Mouse (Mus musculus) forebrain, embryonic 15.5 days (tissue): ENCODE measurements around the gene Gtf2a1l. TPM values are rescaled to one million over a fixed set of nuclear protein-coding genes. Genes with fewer than 3 reads are reported as not detected.

Source experiments
- ATAC-seq: fragments of 200-750 bp; cut with Nextera tagmentation; replicated peaks from 2 replicates; pipeline ENCODE4 v1.8.0; 2017; ENCODE audit warnings: mild to moderate bottlenecking, moderate TSS enrichment, moderate library complexity
- H3K27ac ChIP-seq: fragments of 300-500 bp; sonication (generic); replicated peaks from 2 replicates; pipeline ENCODE4 v1.5.1; 2015; ENCODE audit warnings: mild to moderate bottlenecking, inconsistent platforms
- H3K27me3 ChIP-seq: fragments of 300-500 bp; sonication (generic); 2 replicates; pipeline ENCODE4 v1.6.1; 2015; ENCODE audit warnings: inconsistent platforms
- H3K36me3 ChIP-seq: fragments of 300-500 bp; sonication (generic); 2 replicates; pipeline ENCODE4 v1.6.1; 2015; ENCODE audit warnings: mild to moderate bottlenecking, inconsistent platforms
- H3K4me1 ChIP-seq: fragments of 300-500 bp; sonication (generic); 2 replicates; pipeline ENCODE4 v1.6.1; 2015; ENCODE audit warnings: inconsistent platforms
- H3K4me2 ChIP-seq: fragments of 300-500 bp; sonication (generic); replicated peaks from 2 replicates; pipeline ENCODE4 v1.6.1; 2015; ENCODE audit warnings: mild to moderate bottlenecking, inconsistent platforms
- H3K4me3 ChIP-seq: fragments of 300-500 bp; sonication (generic); 2 replicates; pipeline ENCODE4 v1.5.1; 2015; ENCODE audit warnings: mild to moderate bottlenecking, inconsistent platforms
- H3K9ac ChIP-seq: fragments of 300-500 bp; sonication (generic); replicated peaks from 2 replicates; pipeline ENCODE4 v1.6.1; 2015; ENCODE audit warnings: mild to moderate bottlenecking, inconsistent platforms
- H3K9me3 ChIP-seq: fragments of 300-500 bp; sonication (generic); 2 replicates; pipeline ENCODE4 v1.6.1; 2016; ENCODE audit warnings: inconsistent platforms
- WGBS: fragments of 180-500 bp; shearing (Covaris S2); methylation state at CpG from one replicate; pipeline ENCODE4 v1.1.7; 2015; ENCODE audit warnings: mixed read lengths; 5-methylcytosine and 5-hydroxymethylcytosine counted together
- polyA plus RNA-seq: library from polyadenylated mRNA; unstranded; fragments of >200 nt; fragmentation: Nextera tagmentation; extraction: Ambion mirVana; gene quantifications from 2 replicates; pipeline ENCODE4 v1.2.1, GENCODE M21; 2015

The Gtf2a1l gene
- polyA plus RNA-seq, result 0.45 TPM in 1 of 2 replicates, not detected in the other

GRCm38 (mm10) chr17:88668452-88668851 is at the start of gene Gtf2a1l:
Gene Gtf2a1l, plus strand, starts transcription at chr17:88668660.
- Histone ChIP-seq H3K27me3 (no peaks in the 10 kb centered on the region), H3K9ac (no peak within 1 kb of the TSS), H3K4me1 (peaks cover 9% of the 10 kb centered on the region), H3K9me3 (no peaks in the 10 kb centered on the region), H3K4me2 (peak within 1 kb of the TSS; percentile 30), H3K36me3 (no peaks in the 10 kb centered on the region), H3K27ac (no peak within 1 kb of the TSS), H3K4me3 (peak within 1 kb of the TSS; percentile 7)
- 29% methylated on average over 21 of the region's 21 CpGs for WGBS
- ATAC-seq, result peak; percentile 59; the same call in 1 of the 2 replicates

GRCm38 (mm10) chr17:88620935-88621334 is 47.5 kb upstream of the Gtf2a1l start:
- Histone ChIP-seq H3K36me3 (no peaks in the 10 kb centered on the region), H3K9ac (no peak overlapping the region), H3K9me3 (no peaks in the 10 kb centered on the region), H3K4me3 (no peak overlapping the region), H3K4me1 (no peaks in the 10 kb centered on the region), H3K27ac (no peak overlapping the region), H3K4me2 (no peak overlapping the region), H3K27me3 (no peaks in the 10 kb centered on the region)
- 91% methylated on average over 4 of the region's 4 CpGs for WGBS
- no peak for ATAC-seq

- Histone ChIP-seq H3K27ac (no peak overlapping the region), H3K36me3 (no peaks in the 10 kb centered on the region), H3K4me3 (no peak overlapping the region), H3K9me3 (no peaks in the 10 kb centered on the region), H3K9ac (no peak overlapping the region), H3K27me3 (no peaks in the 10 kb centered on the region), H3K4me1 (no peaks in the 10 kb centered on the region), H3K4me2 (no peak overlapping the region)
- no peak for ATAC-seq
- WGBS, result 89% methylated on average over 3 of the region's 3 CpGs
Observed at GRCm38 (mm10) chr17:88621374-88621773, 47.1 kb upstream of the Gtf2a1l start.

- no peak for ATAC-seq
- Histone ChIP-seq H3K9me3 (no peaks in the 10 kb centered on the region), H3K4me2 (no peak overlapping the region), H3K4me1 (no peaks in the 10 kb centered on the region), H3K27ac (no peak overlapping the region), H3K36me3 (no peaks in the 10 kb centered on the region), H3K27me3 (no peaks in the 10 kb centered on the region), H3K9ac (no peak overlapping the region), H3K4me3 (no peak overlapping the region)
- WGBS, result 69% methylated on average over 1 of the region's 1 CpGs
Observed at GRCm38 (mm10) chr17:88622711-88623110, 45.7 kb upstream of the Gtf2a1l start.

- H3K36me3 ChIP-seq, result no peaks in the 10 kb centered on the region
- H3K27me3 ChIP-seq, result no peaks in the 10 kb centered on the region
- WGBS, result 89% methylated on average over 4 of the region's 4 CpGs
- H3K9ac ChIP-seq, result no peak overlapping the region
- no peak overlapping the region for H3K27ac ChIP-seq
- no peak overlapping the region for H3K4me2 ChIP-seq
- H3K4me3 ChIP-seq, result no peak overlapping the region
- H3K9me3 ChIP-seq, result no peaks in the 10 kb centered on the region
- H3K4me1 ChIP-seq, result peaks cover 6% of the 10 kb centered on the region
- no peak for ATAC-seq
Observed at GRCm38 (mm10) chr17:88624386-88624785, 44.1 kb upstream of the Gtf2a1l start.

- Histone ChIP-seq H3K9ac (no peak overlapping the region), H3K27ac (no peak overlapping the region), H3K4me3 (no peak overlapping the region), H3K36me3 (no peaks in the 10 kb centered on the region), H3K27me3 (no peaks in the 10 kb centered on the region), H3K9me3 (no peaks in the 10 kb centered on the region), H3K4me1 (peaks cover 16% of the 10 kb centered on the region), H3K4me2 (no peak overlapping the region)
- ATAC-seq, result no peak
- WGBS, result 91% methylated on average over 13 of the region's 13 CpGs
Observed at GRCm38 (mm10) chr17:88625350-88625749, 43.1 kb upstream of the Gtf2a1l start.

- Histone ChIP-seq H3K9me3 (no peaks in the 10 kb centered on the region), H3K9ac (no peak overlapping the region), H3K27me3 (no peaks in the 10 kb centered on the region), H3K4me3 (no peak overlapping the region), H3K4me1 (peaks cover 21% of the 10 kb centered on the region), H3K36me3 (no peaks in the 10 kb centered on the region), H3K27ac (no peak overlapping the region), H3K4me2 (no peak overlapping the region)
- no peak for ATAC-seq
- 86% methylated on average over 7 of the region's 7 CpGs for WGBS
Observed at GRCm38 (mm10) chr17:88625931-88626330, 42.5 kb upstream of the Gtf2a1l start.

GRCm38 (mm10) chr17:88626347-88626811 is 42.1 kb upstream of the Gtf2a1l start:
- 55% methylated on average over 7 of the region's 7 CpGs for WGBS
- Histone ChIP-seq H3K4me2 (no peak overlapping the region), H3K27ac (no peak overlapping the region), H3K4me3 (no peak overlapping the region), H3K4me1 (peaks cover 21% of the 10 kb centered on the region), H3K27me3 (no peaks in the 10 kb centered on the region), H3K9ac (no peak overlapping the region), H3K36me3 (no peaks in the 10 kb centered on the region), H3K9me3 (no peaks in the 10 kb centered on the region)
- ATAC-seq, result no peak

GRCm38 (mm10) chr17:88627150-88627549 is 41.3 kb upstream of the Gtf2a1l start:
- no peak overlapping the region for H3K4me3 ChIP-seq
- no peaks in the 10 kb centered on the region for H3K27me3 ChIP-seq
- H3K4me1 ChIP-seq, result peaks cover 24% of the 10 kb centered on the region
- no peak overlapping the region for H3K27ac ChIP-seq
- no peaks in the 10 kb centered on the region for H3K9me3 ChIP-seq
- H3K36me3 ChIP-seq, result no peaks in the 10 kb centered on the region
- no peak overlapping the region for H3K9ac ChIP-seq
- no peak overlapping the region for H3K4me2 ChIP-seq
- no peak for ATAC-seq
- 86% methylated on average over 7 of the region's 7 CpGs for WGBS

- peak; percentile 74 for ATAC-seq
- Histone ChIP-seq H3K4me3 (no peak overlapping the region), H3K4me1 (peaks cover 24% of the 10 kb centered on the region), H3K4me2 (0 out of 2 replicates have a peak overlapping the region, but pooled peaks have one; percentile 7), H3K9ac (no peak overlapping the region), H3K27me3 (no peaks in the 10 kb centered on the region), H3K27ac (peak overlapping the region; percentile 83), H3K36me3 (no peaks in the 10 kb centered on the region), H3K9me3 (no peaks in the 10 kb centered on the region)
- 42% methylated on average over 10 of the region's 10 CpGs for WGBS
Observed at GRCm38 (mm10) chr17:88628676-88629380, 39.6 kb upstream of the Gtf2a1l start.

- no peaks in the 10 kb centered on the region for H3K9me3 ChIP-seq
- peak; percentile 72 for ATAC-seq
- H3K9ac ChIP-seq, result no peak overlapping the region
- H3K27me3 ChIP-seq, result no peaks in the 10 kb centered on the region
- peak overlapping the region; percentile 83 for H3K27ac ChIP-seq
- H3K4me3 ChIP-seq, result no peak overlapping the region
- WGBS, result 25% methylated on average over 4 of the region's 4 CpGs
- 0 out of 2 replicates have a peak overlapping the region, but pooled peaks have one; percentile 7 for H3K4me2 ChIP-seq
- H3K4me1 ChIP-seq, result peaks cover 24% of the 10 kb centered on the region
- no peaks in the 10 kb centered on the region for H3K36me3 ChIP-seq
Observed at GRCm38 (mm10) chr17:88629381-88629759, 39.1 kb upstream of the Gtf2a1l start.

- Histone ChIP-seq H3K9me3 (no peaks in the 10 kb centered on the region), H3K4me1 (peaks cover 24% of the 10 kb centered on the region), H3K9ac (no peak overlapping the region), H3K4me2 (no peak overlapping the region), H3K27me3 (no peaks in the 10 kb centered on the region), H3K36me3 (no peaks in the 10 kb centered on the region), H3K4me3 (no peak overlapping the region), H3K27ac (peak overlapping the region; percentile 83)
- WGBS, result 7% methylated on average over 11 of the region's 11 CpGs
- ATAC-seq, result peak; percentile 80
Observed at GRCm38 (mm10) chr17:88629931-88630553, 38.4 kb upstream of the Gtf2a1l start.
